Mouse (Mus musculus) fat pad, adult 2 months (tissue): ENCODE measurements around the gene Dcaf5.

Experiments used
- DNase-seq: peaks from one replicate; pipeline ENCODE4 v3.0.0-alpha.2; 2011; ENCODE audit warnings: low read depth, low spot score; ENCODE audit errors: extremely low read depth

The Dcaf5 gene

GRCm38 (mm10) chr12:80360321-80360720 lies 76.1 kb downstream of the Dcaf5 start:
- no peak for DNase-seq

GRCm38 (mm10) chr12:80344777-80345231 lies 91.6 kb downstream of the Dcaf5 start:
- DNase-seq = no peak

- DNase-seq = no peak
These were observed 95.5 kb downstream of the Dcaf5 start for GRCm38 (mm10) chr12:80340936-80341335.

GRCm38 (mm10) chr12:80334162-80334561 lies 102.2 kb downstream of the Dcaf5 start:
- no peak for DNase-seq

GRCm38 (mm10) chr12:80331634-80332033 lies 104.8 kb downstream of the Dcaf5 start:
- DNase-seq = no peak

DNA sequence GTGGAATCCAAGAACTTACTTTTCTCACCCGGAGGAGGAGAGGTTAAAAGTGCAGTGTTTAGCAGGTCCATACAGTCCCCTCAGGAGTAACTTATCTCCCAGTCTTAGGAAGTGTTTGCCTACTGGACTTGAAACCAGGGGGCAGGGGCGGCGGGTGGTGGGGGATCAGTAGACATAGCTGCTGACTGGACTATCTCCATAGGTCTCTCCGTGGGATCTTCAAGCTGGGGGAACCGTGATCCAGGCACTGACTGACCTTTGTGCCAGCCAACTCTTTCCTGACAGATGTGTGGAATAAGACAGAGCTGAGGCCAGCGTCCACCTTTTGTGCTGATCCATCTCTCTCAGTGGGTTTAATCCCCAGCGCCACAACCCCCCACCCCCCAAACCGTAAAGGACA lies 105.6 kb downstream of the Dcaf5 start:
- no peak for DNase-seq

- no peak for DNase-seq
These were observed 106.8 kb downstream of the Dcaf5 start for GRCm38 (mm10) chr12:80329641-80330040.

GRCm38 (mm10) chr12:80326047-80326446 lies 110.4 kb downstream of the Dcaf5 start:
- DNase-seq = no peak

GRCm38 (mm10) chr12:80324785-80325131 lies 111.6 kb downstream of the Dcaf5 start:
- DNase-seq = no peak

- DNase-seq = no peak
These were observed 112.2 kb downstream of the Dcaf5 start for GRCm38 (mm10) chr12:80324051-80324784.

- no peak for DNase-seq
These were observed 112.9 kb downstream of the Dcaf5 start for GRCm38 (mm10) chr12:80323371-80324050.

GRCm38 (mm10) chr12:80322494-80322893 lies 113.9 kb downstream of the Dcaf5 start:
- no peak for DNase-seq

GRCm38 (mm10) chr12:80319062-80319461 lies 117.3 kb downstream of the Dcaf5 start:
- no peak for DNase-seq

GRCm38 (mm10) chr12:80315321-80315720 lies 121.1 kb downstream of the Dcaf5 start:
- DNase-seq = no peak

- DNase-seq = no peak
These were observed 124.3 kb downstream of the Dcaf5 start for GRCm38 (mm10) chr12:80311959-80312669.

DNA sequence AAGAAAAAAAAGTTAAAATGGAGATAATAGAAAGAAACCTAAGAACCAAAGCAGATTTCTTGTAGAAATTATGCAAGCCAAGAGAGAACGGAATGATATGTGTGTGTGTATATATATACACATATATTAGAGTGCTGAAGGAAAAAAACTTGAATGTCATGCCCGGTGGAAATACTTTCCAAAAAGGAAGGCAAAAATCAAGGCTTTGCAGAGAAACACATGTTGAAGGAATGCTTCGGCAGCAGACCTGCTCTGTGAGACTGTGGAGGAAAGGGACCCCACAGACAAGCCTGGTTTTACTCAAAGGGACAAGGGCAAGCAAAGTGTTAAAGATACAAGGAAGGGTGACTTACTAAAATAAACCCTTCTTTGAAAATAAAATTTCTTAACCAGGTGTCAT lies 128.8 kb downstream of the Dcaf5 start:
- no peak for DNase-seq

DNA sequence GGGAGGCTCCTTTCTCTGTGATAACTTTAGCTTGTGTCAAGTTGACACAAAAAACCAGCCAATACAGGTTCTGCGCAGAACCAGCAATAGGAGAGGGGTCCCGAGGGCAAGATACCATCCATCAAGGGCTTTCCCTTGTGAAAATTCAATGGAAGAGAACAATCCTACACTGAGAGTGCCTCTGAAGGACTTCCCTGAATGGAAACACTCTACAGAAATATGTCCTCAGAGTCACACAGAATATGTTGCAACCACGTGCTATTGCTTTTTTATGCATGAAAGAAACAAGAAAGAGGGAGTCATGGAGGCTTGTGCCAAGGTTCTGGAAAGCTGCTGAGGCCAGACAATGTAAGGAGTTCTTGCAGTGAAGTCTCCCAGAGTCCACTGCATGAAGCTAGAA lies 131.9 kb downstream of the Dcaf5 start:
- DNase-seq = no peak

- no peak for DNase-seq
These were observed 135.5 kb downstream of the Dcaf5 start for GRCm38 (mm10) chr12:80300833-80301456.

DNA sequence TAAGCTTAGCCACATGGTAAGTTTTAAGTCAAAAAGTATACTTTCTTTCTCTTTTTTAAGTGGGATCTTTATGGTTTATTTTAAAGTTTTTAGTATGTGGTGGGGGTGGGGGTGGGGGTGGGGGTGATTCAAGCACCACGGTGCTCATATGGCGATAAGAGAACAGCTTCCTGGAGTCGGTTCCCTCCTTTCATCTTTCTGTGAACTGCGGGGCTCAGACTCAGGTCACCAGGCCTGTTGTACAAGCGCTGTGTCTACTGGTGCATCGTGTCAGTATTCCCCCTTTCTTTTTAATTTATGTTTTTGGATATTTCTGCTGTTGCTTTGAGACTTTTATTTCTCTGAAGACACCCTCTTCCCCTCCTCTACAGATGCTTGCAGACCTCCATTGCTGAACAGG lies 137.7 kb downstream of the Dcaf5 start:
- DNase-seq = no peak

DNA sequence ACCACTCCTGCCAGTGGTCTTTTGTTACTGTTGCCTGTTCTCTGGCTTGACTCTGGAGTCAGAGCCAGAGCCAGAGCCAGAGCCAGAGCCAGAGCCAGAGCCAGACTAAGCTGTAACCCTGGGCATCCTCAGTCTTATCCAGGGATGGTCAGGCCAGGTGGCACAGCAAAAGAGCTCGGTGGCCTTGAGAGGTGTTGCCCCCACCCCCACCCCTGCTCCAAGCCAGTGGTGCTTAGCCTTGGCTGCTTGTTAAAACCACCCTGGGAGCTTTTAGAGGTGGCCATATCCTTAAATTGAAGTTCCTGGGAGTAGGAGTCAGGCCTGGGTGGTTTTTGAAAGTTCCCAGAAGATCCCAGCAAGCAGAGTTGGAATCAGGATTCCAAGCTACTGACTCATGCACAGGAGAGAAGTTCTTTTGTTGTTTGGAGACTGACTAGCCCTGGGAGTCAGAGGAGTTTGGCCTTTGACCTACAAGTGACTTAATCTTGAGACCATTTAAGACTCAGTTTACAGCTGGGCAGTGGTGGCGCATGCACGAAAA lies 144.4 kb downstream of the Dcaf5 start:
- DNase-seq = no peak

- DNase-seq = no peak
These were observed 145.4 kb downstream of the Dcaf5 start for GRCm38 (mm10) chr12:80290964-80291363.
